Mouse (Mus musculus) lung, embryonic 15.5 days (tissue): ENCODE results near the gene Dock8. TPM values are rescaled to one million over a fixed set of nuclear protein-coding genes. Genes with fewer than 3 reads are reported as not detected.

Experiments
- ATAC-seq: fragments of 200-750 bp; cut with Nextera tagmentation; 2 replicates; pipeline ENCODE4 v1.8.0; 2017; ENCODE audit warnings: moderate number of reproducible peaks, borderline replicate concordance; ENCODE audit not compliant: low FRiP score, low TSS enrichment; ENCODE audit errors: extremely low read depth
- H3K27ac ChIP-seq: fragments of 300-500 bp; sonication (generic); 2 replicates; pipeline ENCODE4 v1.5.1; 2015; ENCODE audit warnings: moderate library complexity, mild to moderate bottlenecking, inconsistent platforms
- H3K27me3 ChIP-seq: fragments of 300-500 bp; sonication (generic); 2 replicates; pipeline ENCODE4 v1.6.1; 2015; ENCODE audit warnings: inconsistent platforms
- H3K36me3 ChIP-seq: fragments of 300-500 bp; sonication (generic); 2 replicates; pipeline ENCODE4 v1.6.1; 2015; ENCODE audit warnings: inconsistent platforms
- H3K4me1 ChIP-seq: fragments of 300-500 bp; sonication (generic); 2 replicates; pipeline ENCODE4 v1.6.1; 2015; ENCODE audit warnings: inconsistent platforms
- H3K4me2 ChIP-seq: fragments of 300-500 bp; sonication (generic); 2 replicates; pipeline ENCODE4 v1.6.1; 2015; ENCODE audit warnings: inconsistent platforms, mild to moderate bottlenecking, moderate library complexity
- H3K4me3 ChIP-seq: fragments of 300-500 bp; sonication (generic); 2 replicates; pipeline ENCODE4 v1.5.1; 2015; ENCODE audit warnings: mild to moderate bottlenecking, inconsistent platforms
- H3K9ac ChIP-seq: fragments of 300-500 bp; sonication (generic); 2 replicates; pipeline ENCODE4 v1.6.1; 2015; ENCODE audit warnings: inconsistent platforms
- H3K9me3 ChIP-seq: fragments of 300-500 bp; sonication (generic); 2 replicates; pipeline ENCODE4 v1.6.1; 2016; ENCODE audit warnings: inconsistent platforms
- WGBS: fragments of 180-500 bp; shearing (Covaris S2); methylation state at CpG from one replicate; pipeline ENCODE4 v1.1.7; 2015; 5-methylcytosine and 5-hydroxymethylcytosine counted together
- polyA plus RNA-seq: library from polyadenylated mRNA; unstranded; fragments of >200 nt; fragmentation: Nextera tagmentation; extraction: Ambion mirVana; gene quantifications from 2 replicates; pipeline ENCODE4 v1.2.1, GENCODE M21; 2015

The Dock8 gene
- polyA plus RNA-seq, 1 experiment from 2014 or later = 4.5 TPM

- Histone ChIP-seq H3K27me3 (0 out of 2 replicates have a peak, but pooled peaks cover 5% of the 10 kb centered on the region), H3K4me2 (no peak overlapping the region), H3K9ac (no peak overlapping the region), H3K4me1 (peaks cover 9% of the 10 kb centered on the region; the same call in 1 of the 2 replicates), H3K36me3 (no peaks in the 10 kb centered on the region), H3K27ac (no peak overlapping the region), H3K4me3 (no peak overlapping the region), H3K9me3 (no peaks in the 10 kb centered on the region)
- 77% methylated on average over 11 of the region's 11 CpGs for WGBS
- ATAC-seq = no peak
These were observed 209.3 kb downstream of the Dock8 start for GRCm38 (mm10) chr19:25208596-25209110.

GRCm38 (mm10) chr19:25220611-25221010, 221.3 kb downstream of the Dock8 start:
- no peaks in the 10 kb centered on the region for H3K27me3 ChIP-seq
- ATAC-seq = no peak
- H3K27ac ChIP-seq = no peak overlapping the region
- no peaks in the 10 kb centered on the region for H3K36me3 ChIP-seq
- H3K4me3 ChIP-seq = no peak overlapping the region
- no peaks in the 10 kb centered on the region for H3K9me3 ChIP-seq
- WGBS = 46% methylated on average over 2 of the region's 2 CpGs
- no peak overlapping the region for H3K9ac ChIP-seq
- H3K4me1 ChIP-seq = no peaks in the 10 kb centered on the region
- H3K4me2 ChIP-seq = no peak overlapping the region

- Histone ChIP-seq H3K4me2 (no peak overlapping the region), H3K36me3 (no peaks in the 10 kb centered on the region), H3K9ac (no peak overlapping the region), H3K27ac (no peak overlapping the region), H3K4me1 (no peaks in the 10 kb centered on the region), H3K4me3 (no peak overlapping the region), H3K27me3 (no peaks in the 10 kb centered on the region), H3K9me3 (no peaks in the 10 kb centered on the region)
- no peak for ATAC-seq
- WGBS = 45% methylated on average over 9 of the region's 9 CpGs
These were observed 222.8 kb downstream of the Dock8 start for GRCm38 (mm10) chr19:25221964-25222640.

- H3K9me3 ChIP-seq = no peaks in the 10 kb centered on the region
- H3K27ac ChIP-seq = no peak overlapping the region
- 0 out of 2 replicates have a peak, but pooled peaks cover 3% of the 10 kb centered on the region for H3K4me1 ChIP-seq
- 77% methylated on average over 4 of the region's 4 CpGs for WGBS
- no peak overlapping the region for H3K9ac ChIP-seq
- no peaks in the 10 kb centered on the region for H3K36me3 ChIP-seq
- ATAC-seq = no peak
- H3K4me3 ChIP-seq = no peak overlapping the region
- H3K4me2 ChIP-seq = no peak overlapping the region
- H3K27me3 ChIP-seq = peaks cover 6% of the 10 kb centered on the region; the same call in 1 of the 2 replicates
These were observed 231.0 kb downstream of the Dock8 start for GRCm38 (mm10) chr19:25230058-25230974.

- H3K9me3 ChIP-seq = no peaks in the 10 kb centered on the region
- 0 out of 2 replicates have a peak, but pooled peaks cover 3% of the 10 kb centered on the region for H3K4me1 ChIP-seq
- no peak for ATAC-seq
- H3K4me3 ChIP-seq = no peak overlapping the region
- 66% methylated on average over 4 of the region's 4 CpGs for WGBS
- no peak overlapping the region for H3K27ac ChIP-seq
- H3K27me3 ChIP-seq = peaks cover 8% of the 10 kb centered on the region; the same call in 1 of the 2 replicates
- H3K9ac ChIP-seq = no peak overlapping the region
- no peak overlapping the region for H3K4me2 ChIP-seq
- no peaks in the 10 kb centered on the region for H3K36me3 ChIP-seq
These were observed 231.6 kb downstream of the Dock8 start for GRCm38 (mm10) chr19:25230975-25231334.

GRCm38 (mm10) chr19:25232032-25232431, 232.7 kb downstream of the Dock8 start:
- Histone ChIP-seq H3K4me1 (0 out of 2 replicates have a peak, but pooled peaks cover 4% of the 10 kb centered on the region), H3K4me2 (no peak overlapping the region), H3K4me3 (no peak overlapping the region), H3K27me3 (peaks cover 19% of the 10 kb centered on the region), H3K9ac (no peak overlapping the region), H3K9me3 (no peaks in the 10 kb centered on the region), H3K27ac (no peak overlapping the region), H3K36me3 (no peaks in the 10 kb centered on the region)
- WGBS = 66% methylated on average over 10 of the region's 10 CpGs
- no peak for ATAC-seq

- Histone ChIP-seq H3K9ac (peak within 1 kb of the TSS; percentile 53), H3K4me2 (peak within 1 kb of the TSS; percentile 99), H3K9me3 (no peaks in the 10 kb centered on the region), H3K4me3 (peak within 1 kb of the TSS; percentile 73), H3K27ac (peak within 1 kb of the TSS; percentile 69), H3K36me3 (no peaks in the 10 kb centered on the region), H3K27me3 (peaks cover 40% of the 10 kb centered on the region), H3K4me1 (peaks cover 20% of the 10 kb centered on the region)
- WGBS = under 1% methylated on average over 76 of the region's 76 CpGs
- peak; percentile 89 for ATAC-seq
These were observed 237.5 kb downstream of the Dock8 start, which contains the start of gene Kank1 for GRCm38 (mm10) chr19:25236596-25237491. Gene Kank1 (plus strand): TSS chr19:25236975.

GRCm38 (mm10) chr19:25237492-25238040, 238.2 kb downstream of the Dock8 start:
- under 1% methylated on average over 35 of the region's 35 CpGs for WGBS
- Histone ChIP-seq H3K27me3 (peaks cover 40% of the 10 kb centered on the region), H3K4me3 (peak overlapping the region; percentile 73), H3K4me2 (peak overlapping the region; percentile 99), H3K9ac (peak overlapping the region; percentile 53), H3K36me3 (no peaks in the 10 kb centered on the region), H3K27ac (peak overlapping the region; percentile 69; the same call in 1 of the 2 replicates), H3K4me1 (peaks cover 20% of the 10 kb centered on the region), H3K9me3 (no peaks in the 10 kb centered on the region)
- peak; percentile 20; the same call in 1 of the 2 replicates for ATAC-seq

GRCm38 (mm10) chr19:25238121-25238520, 238.8 kb downstream of the Dock8 start:
- 5% methylated on average over 13 of the region's 13 CpGs for WGBS
- Histone ChIP-seq H3K27me3 (peaks cover 40% of the 10 kb centered on the region), H3K36me3 (no peaks in the 10 kb centered on the region), H3K4me3 (peak overlapping the region; percentile 73), H3K9ac (no peak overlapping the region), H3K27ac (no peak overlapping the region), H3K4me1 (peaks cover 20% of the 10 kb centered on the region), H3K9me3 (no peaks in the 10 kb centered on the region), H3K4me2 (peak overlapping the region; percentile 99)
- ATAC-seq = no peak

- no peak overlapping the region for H3K27ac ChIP-seq
- H3K9ac ChIP-seq = no peak overlapping the region
- no peaks in the 10 kb centered on the region for H3K36me3 ChIP-seq
- 0 out of 2 replicates have a peak, but pooled peaks cover 7% of the 10 kb centered on the region for H3K27me3 ChIP-seq
- H3K9me3 ChIP-seq = no peaks in the 10 kb centered on the region
- WGBS = 60% methylated on average over 4 of the region's 4 CpGs
- H3K4me1 ChIP-seq = peaks cover 17% of the 10 kb centered on the region
- H3K4me3 ChIP-seq = no peak overlapping the region
- H3K4me2 ChIP-seq = no peak overlapping the region
- ATAC-seq = no peak
These were observed 244.2 kb downstream of the Dock8 start for GRCm38 (mm10) chr19:25243566-25243965.

- H3K27me3 ChIP-seq = no peaks in the 10 kb centered on the region
- no peak overlapping the region for H3K9ac ChIP-seq
- H3K9me3 ChIP-seq = no peaks in the 10 kb centered on the region
- WGBS = 87% methylated on average over 8 of the region's 8 CpGs
- H3K4me2 ChIP-seq = no peak overlapping the region
- no peaks in the 10 kb centered on the region for H3K36me3 ChIP-seq
- ATAC-seq = no peak
- H3K4me1 ChIP-seq = peaks cover 20% of the 10 kb centered on the region
- no peak overlapping the region for H3K27ac ChIP-seq
- H3K4me3 ChIP-seq = no peak overlapping the region
These were observed 246.7 kb downstream of the Dock8 start for GRCm38 (mm10) chr19:25246062-25246461.
